Mouse (Mus musculus): ENCODE measurements around the gene Cxcl16. TPM values are rescaled to one million over a fixed set of nuclear protein-coding genes. Genes with fewer than 3 reads are reported as not detected.

Gene Cxcl16
- total RNA-seq (2012; rRNA removed) (not detected in 2 replicates), polyA plus RNA-seq (2012; ENCODE audit: insufficient read depth in 1 of 2, insufficient read length in 2 of 2, low read depth in 1 of 2, low replicate concordance in 2 of 2, missing spikeins in 1 of 2) (not detected)

- Histone ChIP-seq H3K4me1 (ENCODE audit: control insufficient read depth in 1 of 2, insufficient read depth in 2 of 2, low read length in 2 of 2) (no peaks in the 10 kb centered on the region), H3K4me3 (ENCODE audit: control insufficient read depth in 1 of 2, insufficient read depth in 1 of 2, low read depth in 2 of 2, low read length in 2 of 2) (no peak within 1 kb of the TSS), H3K9me3 (replicated peaks; ENCODE audit: insufficient read depth, low read length) (no peaks in the 10 kb centered on the region), H3K36me3 (ENCODE audit: control insufficient read depth in 1 of 2, insufficient read depth in 2 of 2, low read length in 2 of 2) (no peaks in the 10 kb centered on the region), H3K79me2 (ENCODE audit: control insufficient read depth, insufficient read depth, low read length, poor library complexity) (no peaks in the 10 kb centered on the region), H3K27ac (ENCODE audit: control insufficient read depth, low read depth, low read length) (no peak within 1 kb of the TSS), H3K9ac (ENCODE audit: control insufficient read depth, low read depth, low read length, poor library complexity, severe bottlenecking) (no peak within 1 kb of the TSS), H3K27me3 (ENCODE audit: control insufficient read depth in 1 of 2, insufficient read depth in 2 of 2, low read length in 2 of 2) (peaks cover 6 to 11% of the 10 kb centered on the region in 2 experiments)
- no peak for DNase-seq (ENCODE audit: low read depth, low spot score)
- TF ChIP-seq ZMIZ1 (IDR thresholded peaks at IDR 0.05; ENCODE audit: low read depth, low read length) (no peak), UBTF (IDR thresholded peaks at IDR 0.05; ENCODE audit: borderline replicate concordance, insufficient read depth, low read depth, low read length) (no peak), TCF12 (IDR thresholded peaks at IDR 0.05; ENCODE audit: low read depth, low read length) (no peak), USF1 (IDR thresholded peaks at IDR 0.05; ENCODE audit: low read depth, low read length) (no peak), MAFK (IDR thresholded peaks at IDR 0.05; ENCODE audit: borderline replicate concordance, low read depth, low read length) (no peak), POLR2AphosphoS5 (IDR thresholded peaks at IDR 0.05; ENCODE audit: borderline replicate concordance, low read depth, low read length) (no peak), ZC3H11A (IDR thresholded peaks at IDR 0.05; ENCODE audit: low read depth, low read length) (no peak), CTCF (IDR thresholded peaks at IDR 0.05 in 2 of 3, conservative IDR thresholded peaks at IDR 0.05 in 1 of 3; ENCODE audit: control insufficient read depth in 1 of 3, insufficient read depth in 1 of 3, low read depth in 2 of 3, low read length in 3 of 3, poor library complexity in 1 of 3, severe bottlenecking in 1 of 3) (no peak), TAL1 (IDR thresholded peaks at IDR 0.05; ENCODE audit: low read length) (no peak), KAT2A (conservative IDR thresholded peaks at IDR 0.05; ENCODE audit: low read depth, low read length) (no peak), HCFC1 (IDR thresholded peaks at IDR 0.05; ENCODE audit: low read depth, low read length) (no peak), MYB (IDR thresholded peaks at IDR 0.05; ENCODE audit: low read depth, low read length) (no peak), NELFE (IDR thresholded peaks at IDR 0.05; ENCODE audit: low read depth, low read length) (no peak)
These were observed at the start of gene Cxcl16 for GRCm38 (mm10) chr11:70459601-70460101. TSS of gene Cxcl16 (minus strand) at chr11:70459984.

DNA sequence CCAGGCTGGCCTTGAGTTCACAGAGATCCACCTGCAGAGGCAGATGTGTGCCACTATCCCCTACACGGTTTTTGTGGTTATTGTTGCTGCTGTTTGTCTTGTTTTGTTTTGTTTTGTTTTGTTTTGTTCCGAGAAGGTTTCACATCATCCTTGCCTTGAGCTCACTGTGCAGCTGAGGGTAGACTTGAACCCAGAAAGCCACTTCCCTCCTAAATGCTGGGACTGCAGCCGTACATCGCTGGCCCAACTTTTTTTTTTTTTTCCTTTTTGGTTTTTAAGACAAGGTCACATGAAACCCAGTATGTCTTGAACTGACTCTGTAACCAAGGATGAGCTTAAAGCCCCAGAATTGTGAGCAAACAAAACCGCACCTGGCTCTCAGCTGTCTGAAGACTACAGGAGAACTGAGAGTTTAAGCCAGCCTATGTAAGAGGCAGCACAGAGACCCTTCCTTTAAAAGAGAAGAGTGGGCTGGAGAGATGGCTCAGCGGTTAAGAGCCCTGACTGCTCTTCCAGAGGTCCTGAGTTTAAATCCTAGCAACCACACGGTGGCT is 47.3 kb upstream of the Cxcl16 start:
- no peak for DNase-seq (ENCODE audit: low read depth, low spot score)

More for the DNA sequence above, 47.3 kb upstream of the Cxcl16 start:
- Histone ChIP-seq H3K4me3 (ENCODE audit: control insufficient read depth in 1 of 2, insufficient read depth in 1 of 2, low read depth in 2 of 2, low read length in 2 of 2) (no peak overlapping the region), H3K79me2 (ENCODE audit: control insufficient read depth, insufficient read depth, low read length, poor library complexity) (no peaks in the 10 kb centered on the region), H3K9me3 (replicated peaks; ENCODE audit: insufficient read depth, low read length) (no peaks in the 10 kb centered on the region), H3K27ac (ENCODE audit: control insufficient read depth, low read depth, low read length) (no peak overlapping the region), H3K4me1 (ENCODE audit: control insufficient read depth in 1 of 2, insufficient read depth in 2 of 2, low read length in 2 of 2) (peaks cover under 1 to 22% of the 10 kb centered on the region in 2 experiments; a peak in 3 of 4 replicates), H3K36me3 (ENCODE audit: control insufficient read depth in 1 of 2, insufficient read depth in 2 of 2, low read length in 2 of 2) (peaks cover 0 to 17% of the 10 kb centered on the region in 2 experiments; a peak in 2 of 4 replicates), H3K9ac (ENCODE audit: control insufficient read depth, low read depth, low read length, poor library complexity, severe bottlenecking) (no peak overlapping the region), H3K27me3 (ENCODE audit: control insufficient read depth in 1 of 2, insufficient read depth in 2 of 2, low read length in 2 of 2) (peaks cover 6 to 10% of the 10 kb centered on the region in 2 experiments)
- TF ChIP-seq ZC3H11A (IDR thresholded peaks at IDR 0.05; ENCODE audit: low read depth, low read length) (no peak), BHLHE40 (IDR thresholded peaks at IDR 0.05; ENCODE audit: borderline replicate concordance, low read depth, low read length) (no peak)
